Mouse (Mus musculus): Measurements from ENCODE around the gene Pde6d.
A peak's percentile ranks its signal among the peaks of the same experiment; 100 is the strongest.

Gene Pde6d

DNA sequence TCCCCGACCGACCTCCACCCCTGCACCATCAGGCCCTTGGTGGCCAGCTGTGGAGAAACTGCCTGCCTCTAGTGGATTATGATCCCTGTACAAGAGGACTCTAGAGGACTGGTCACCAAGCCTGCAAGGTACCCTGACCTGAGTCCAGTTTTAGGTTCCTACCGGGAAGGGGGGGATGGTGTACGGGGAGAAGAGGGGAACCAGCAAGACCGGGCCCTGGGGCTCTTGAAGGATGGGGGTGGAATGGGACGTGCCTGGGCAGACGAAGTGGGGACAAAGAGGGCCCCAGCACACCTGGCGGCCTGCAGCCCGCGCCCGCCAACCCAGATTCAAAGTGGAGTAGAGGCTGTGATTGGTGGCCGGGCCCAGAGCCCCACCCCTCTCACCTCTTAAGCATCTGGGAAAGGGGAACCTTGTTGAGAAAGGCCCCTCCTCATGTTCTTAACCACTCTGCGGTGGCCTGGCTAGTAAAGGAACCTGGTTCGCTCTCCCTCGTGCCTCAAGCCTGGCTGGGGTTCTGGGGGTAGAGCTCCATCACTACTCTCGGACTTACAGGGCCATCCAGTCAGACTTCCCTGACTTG is 79.2 kb downstream of the Pde6d start:
- DNase-seq (ENCODE audit: low spot score in 2 of 2), result peak; percentile 76 to 77

DNA sequence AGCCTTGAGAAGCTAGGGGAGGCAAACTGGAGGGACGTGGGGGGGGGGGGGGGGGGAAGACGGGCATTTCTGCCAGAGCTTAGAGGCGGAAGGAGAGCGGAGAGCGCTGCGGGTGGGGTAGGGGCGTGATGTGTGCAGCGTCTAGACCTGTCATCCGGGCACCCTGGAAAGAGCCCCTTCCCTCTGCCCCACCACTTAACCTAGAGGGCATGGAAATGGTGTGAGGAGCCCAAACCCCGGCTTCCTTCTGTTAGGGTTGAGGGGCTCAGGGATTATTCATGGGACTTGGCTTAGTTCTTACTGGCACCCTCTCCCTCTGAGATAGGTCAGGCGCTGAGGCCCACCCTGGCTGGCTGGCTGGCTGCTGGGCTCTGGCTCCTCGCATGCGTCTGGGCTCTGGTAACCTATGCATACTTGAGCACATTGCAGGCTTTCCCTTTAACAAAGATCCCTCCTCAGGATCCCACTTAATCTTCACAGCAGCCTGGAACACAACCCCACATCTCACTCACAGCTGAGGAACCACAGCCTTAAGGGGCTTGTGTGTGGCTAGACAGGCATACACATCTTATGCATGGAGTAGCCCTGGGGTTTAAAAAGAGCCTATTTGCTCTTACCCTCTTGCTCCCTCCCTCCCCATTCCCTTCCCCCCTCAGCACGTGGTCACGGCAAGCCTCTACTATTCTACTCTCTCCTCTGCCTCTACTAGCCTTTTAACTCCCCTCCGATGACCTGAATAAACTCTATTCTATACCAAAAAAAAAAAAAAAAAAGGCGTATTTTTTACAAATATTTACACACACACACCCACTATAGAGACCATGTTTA is 80.0 kb downstream of the Pde6d start:
- DNase-seq (ENCODE audit: low spot score in 2 of 2), result no peak

DNA sequence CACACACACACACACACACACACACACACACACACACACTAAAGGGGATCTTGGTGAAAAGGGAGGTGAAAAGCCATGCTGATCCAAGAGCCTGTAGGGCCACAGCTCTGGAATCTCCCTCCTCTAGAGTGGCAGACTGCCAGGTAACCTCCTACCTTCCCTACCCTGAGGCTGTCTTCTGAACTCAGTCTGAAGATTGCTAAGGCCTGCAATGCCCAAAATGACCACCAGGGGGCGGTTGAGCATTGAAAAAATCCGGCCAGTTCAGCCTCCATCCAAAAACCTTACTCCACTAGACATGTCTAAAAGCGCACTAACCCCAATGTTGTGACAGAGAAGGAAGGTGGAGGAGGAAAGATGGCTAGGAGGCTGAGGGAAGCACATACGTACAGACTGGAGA is 80.9 kb downstream of the Pde6d start:
- DNase-seq (ENCODE audit: low spot score in 2 of 2), result peak; percentile 85 to 90

DNA sequence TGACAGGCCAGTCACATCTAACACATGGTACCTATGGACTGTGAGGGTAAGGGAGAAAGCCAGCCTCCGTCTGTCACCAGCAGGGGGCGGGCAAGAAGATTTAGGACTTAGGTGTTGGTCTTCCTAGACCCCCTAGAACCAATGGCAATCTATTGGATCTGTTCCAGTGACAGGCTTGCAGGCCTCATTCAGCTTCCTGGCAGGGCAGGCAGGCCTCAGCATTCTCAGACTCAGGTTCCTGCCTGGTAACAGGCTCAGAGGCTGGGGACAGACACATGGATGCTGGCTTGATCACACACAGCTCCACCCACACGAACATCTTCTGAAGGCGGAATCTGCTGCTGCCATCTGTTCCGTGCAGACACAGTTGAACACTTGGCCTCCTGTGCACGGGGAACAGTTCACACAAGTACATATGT is 81.3 kb downstream of the Pde6d start:
- peak; percentile 58 to 72 for DNase-seq (ENCODE audit: low spot score in 2 of 2)

DNA sequence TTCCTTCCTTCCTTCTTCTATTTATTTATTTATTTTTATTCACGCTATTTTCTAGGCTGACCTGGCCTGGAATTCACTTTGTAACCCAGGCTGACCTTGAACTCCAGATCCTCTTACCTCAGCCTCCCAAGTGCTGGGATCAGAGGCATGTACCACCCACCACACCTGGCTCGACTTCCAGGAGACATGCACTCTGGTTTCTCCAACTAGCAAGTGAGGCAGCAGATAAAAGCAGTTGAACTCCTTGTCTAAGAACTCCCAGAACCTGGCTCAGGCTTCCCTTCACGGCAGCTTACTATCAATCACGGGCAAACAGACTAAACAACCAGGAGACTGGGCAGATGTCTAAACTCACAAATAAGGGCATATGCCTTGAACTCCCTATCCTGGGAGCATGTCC is 81.7 kb downstream of the Pde6d start:
- no peak for DNase-seq (ENCODE audit: low spot score in 2 of 2)

DNA sequence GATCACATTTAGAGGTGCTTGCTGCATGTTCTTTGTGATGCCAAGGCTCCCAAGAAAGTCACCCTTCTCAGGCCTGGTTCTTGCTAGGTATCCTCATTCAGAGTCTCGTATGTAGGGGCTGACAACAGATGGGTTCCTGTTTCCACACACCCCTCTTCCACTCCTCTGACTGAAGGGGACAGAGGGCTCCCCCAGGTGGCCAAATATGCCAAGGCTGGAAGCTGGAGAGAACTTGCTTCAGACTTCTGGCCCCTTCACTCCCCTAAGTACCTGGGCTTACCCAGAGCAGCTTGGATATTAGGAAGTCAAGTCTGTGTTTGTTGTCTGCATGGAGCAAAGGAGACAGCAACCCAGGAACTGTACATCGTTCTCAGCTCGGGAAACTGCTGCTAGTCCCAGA is 82.5 kb downstream of the Pde6d start:
- DNase-seq (ENCODE audit: low spot score in 2 of 2), result peak; percentile 85 to 89

DNA sequence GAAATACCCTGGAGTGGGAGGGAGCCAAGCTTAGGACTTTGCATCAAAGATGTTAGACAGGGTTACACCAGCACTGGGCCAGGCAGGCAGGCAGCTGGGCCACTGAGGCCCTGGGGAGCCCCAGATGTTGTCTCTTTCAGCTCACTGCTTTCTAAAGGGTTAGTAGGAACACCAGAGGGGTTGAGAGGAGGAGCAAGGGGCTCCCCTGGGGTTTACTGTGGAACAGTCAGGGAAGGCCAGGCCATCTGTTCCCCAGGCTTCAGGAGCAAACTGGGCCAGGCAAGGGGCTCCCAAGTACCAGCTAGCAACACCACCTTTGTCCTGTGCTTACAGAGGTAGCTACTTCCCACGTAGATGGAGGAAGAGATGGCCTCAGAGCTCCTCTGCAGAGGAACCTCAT is 83.8 kb downstream of the Pde6d start:
- DNase-seq (ENCODE audit: low spot score in 2 of 2), result peak; percentile 67 to 69

DNA sequence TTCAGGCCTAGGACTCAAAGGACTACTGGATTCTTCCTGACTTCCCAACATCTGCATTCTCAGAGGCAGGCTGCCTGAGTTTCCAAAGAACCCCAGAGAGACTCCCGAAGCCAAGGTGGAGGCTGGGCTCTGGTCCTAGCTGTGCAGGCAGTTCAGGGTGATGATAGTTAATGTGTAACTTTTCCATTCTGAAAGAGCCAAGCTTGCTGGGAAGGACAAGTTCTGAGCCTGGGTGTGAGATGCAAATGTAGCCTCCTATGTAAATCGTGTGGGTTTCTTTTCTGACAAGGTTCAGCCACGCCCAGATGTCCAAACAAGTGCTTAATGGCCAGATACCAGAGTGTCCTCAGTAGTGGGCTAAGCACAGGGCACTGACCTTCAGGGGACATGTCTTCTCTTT is 84.4 kb downstream of the Pde6d start:
- peak; percentile 73 to 82 for DNase-seq (ENCODE audit: low spot score in 2 of 2)

DNA sequence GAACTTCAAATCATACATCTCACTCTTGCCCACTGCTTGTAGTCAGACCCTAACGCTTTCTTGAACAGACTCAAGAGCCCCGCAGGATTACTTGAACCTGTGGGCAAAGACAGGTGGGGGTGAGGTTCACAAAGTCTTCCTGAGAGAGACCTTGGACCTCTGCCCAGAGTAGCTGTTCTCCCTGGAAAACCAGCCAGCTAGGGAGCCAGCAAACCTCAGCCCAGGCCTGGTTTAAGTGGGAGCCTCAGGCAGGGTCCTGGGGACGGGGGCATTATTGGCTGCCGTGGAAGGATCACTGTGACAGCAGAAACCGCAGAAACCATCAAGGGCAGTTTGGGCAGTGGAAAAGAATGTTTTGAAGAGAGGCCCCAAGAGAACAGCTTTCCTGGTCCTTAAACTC is 85.1 kb downstream of the Pde6d start:
- no peak for DNase-seq (ENCODE audit: low spot score in 2 of 2)

DNA sequence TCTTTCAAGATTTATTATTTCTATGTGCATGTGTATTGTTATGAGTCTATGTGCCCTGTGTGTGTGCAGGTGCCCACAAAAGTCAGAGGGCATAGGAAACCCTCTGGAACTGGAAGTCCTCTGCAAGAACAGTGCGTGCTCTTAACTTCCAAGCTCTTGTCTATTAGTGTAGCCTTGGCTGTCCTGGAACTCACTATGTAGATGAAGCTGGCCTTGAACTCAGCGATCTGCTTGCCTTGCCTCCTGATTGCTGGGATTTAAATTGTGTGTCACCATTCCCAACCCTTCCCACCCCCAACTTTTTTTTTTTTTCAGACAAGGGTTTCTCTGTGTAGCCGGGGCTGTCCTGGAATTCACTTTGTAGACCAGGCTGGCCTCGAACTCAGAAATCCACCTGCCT is 86.1 kb downstream of the Pde6d start:
- DNase-seq (ENCODE audit: low spot score in 2 of 2), result no peak

DNA sequence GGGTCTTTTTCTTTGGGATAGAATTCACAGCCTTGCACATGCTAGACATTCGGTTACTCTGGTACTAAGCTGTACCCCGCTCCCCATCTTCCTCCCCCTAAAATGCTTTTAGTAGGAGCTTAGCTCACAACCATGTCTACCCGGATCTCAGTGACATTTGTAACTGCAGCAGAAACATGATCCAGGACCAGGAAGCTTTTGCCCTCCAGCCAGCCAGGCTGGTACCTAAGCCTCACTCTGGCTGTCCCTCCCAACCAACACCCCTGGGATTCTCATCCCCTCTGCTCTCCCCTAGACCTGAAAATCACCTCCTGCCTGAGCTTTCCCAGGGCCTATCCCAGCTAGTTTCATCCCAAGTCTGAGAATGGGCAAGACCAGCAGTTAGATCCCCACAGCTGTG is 88.6 kb downstream of the Pde6d start:
- DNase-seq (ENCODE audit: low spot score in 2 of 2), result no peak
